Comparison of ENCODE assay signal across 22 mouse cellular contexts in the genomic region with DNA sequence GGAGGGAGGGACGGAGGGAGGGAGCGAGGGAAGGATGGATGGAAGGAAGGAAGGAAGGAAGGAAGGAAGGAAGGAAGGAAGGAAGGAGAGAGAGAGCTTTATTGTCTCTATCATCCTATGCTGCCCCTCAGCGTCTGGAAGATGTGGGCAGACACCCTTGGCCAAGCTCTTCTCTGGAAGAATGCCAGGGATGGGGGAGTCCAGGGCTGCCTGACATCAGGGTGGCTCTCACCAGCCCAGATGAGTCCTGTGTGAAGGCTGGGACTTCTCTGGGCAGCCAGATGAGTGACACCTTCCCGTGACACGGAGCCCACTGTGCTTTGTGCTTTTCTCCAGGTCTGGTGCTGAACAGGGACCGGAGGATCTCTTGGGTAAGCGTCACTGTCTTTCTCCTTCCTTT. TPM values are rescaled to one million over a fixed set of nuclear protein-coding genes. Genes with fewer than 3 reads are reported as not detected.
DNase-seq lines count a peak whose midpoint lies in the region; ATAC-seq and TF ChIP-seq lines count a peak whose summit lies in the region.
"Had no signal": no experiment of that assay in that cellular context is flagged by ENCODE, and none has a peak within 500 bp of the region (broad histone marks: within the 10 kb centered on the region; RNA-seq: fewer than 3 reads in every experiment).

No protein-coding gene starts in this region.

- H3K27ac ChIP-seq in heart, postnatal 0 days (ENCODE audit: low read depth) = no peak overlapping the region
- H3K27ac ChIP-seq in ES-E14 (ENCODE audit: insufficient read depth, low read depth, low read length, poor library complexity, severe bottlenecking) = peak overlapping the region; percentile 35; the same call in 1 of the 2 replicates
- H3K27ac ChIP-seq: embryonic facial prominence, embryonic 13.5 days; embryonic facial prominence, embryonic 15.5 days; forebrain, embryonic 10.5 days; forebrain, embryonic 12.5 days had no signal

- H3K9ac ChIP-seq in heart, postnatal 0 days (replicated peaks; ENCODE audit: low read depth, low read length) = no peak overlapping the region
- no peak overlapping the region for H3K9ac ChIP-seq in ES-E14 (ENCODE audit: insufficient read depth, low read depth, low read length, poor library complexity, severe bottlenecking)
- H3K9ac ChIP-seq: embryonic facial prominence, embryonic 13.5 days; embryonic facial prominence, embryonic 15.5 days; forebrain, embryonic 12.5 days had no signal

- intact Hi-C loops in heart, postnatal 14 days (cut with DNase I) = loop anchor here (5.0 kb wide), 2 partner anchors 75 to 305 kb away; no protein-coding TSS in a partner anchor

- no peaks in the 10 kb centered on the region for H3K27me3 ChIP-seq in heart, postnatal 0 days (ENCODE audit: control insufficient read depth, insufficient read depth, low read length)
- H3K27me3 ChIP-seq: embryonic facial prominence, embryonic 13.5 days; embryonic facial prominence, embryonic 15.5 days; forebrain, embryonic 12.5 days had no signal

- H3K4me1 ChIP-seq in heart, postnatal 0 days (ENCODE audit: control insufficient read depth, insufficient read depth) = peaks cover 7% of the 10 kb centered on the region; the same call in 1 of the 2 replicates
- H3K4me1 ChIP-seq in ES-E14 (ENCODE audit: control insufficient read depth in 2 of 2, insufficient read depth in 2 of 2, low read length in 2 of 2, poor library complexity in 1 of 2) = peaks cover 0 to 3% of the 10 kb centered on the region in 2 experiments; a peak in 1 of 4 replicates

- ATAC-seq in heart, postnatal 0 days (ENCODE audit: insufficient read depth, low read depth) = no peak
- ATAC-seq: forebrain, embryonic 14.5 days; forebrain, embryonic 16.5 days had no signal

- no peak for TF ChIP-seq EP300 in heart, postnatal 0 days (IDR thresholded peaks at IDR 0.05; ENCODE audit: low read depth)

- no peaks in the 10 kb centered on the region for H3K9me3 ChIP-seq in heart, postnatal 0 days (replicated peaks; ENCODE audit: control insufficient read depth, low read length)
- H3K9me3 ChIP-seq in ES-E14 (ENCODE audit: control insufficient read depth, insufficient read depth, low read depth, low read length) = peaks cover 5% of the 10 kb centered on the region
- H3K9me3 ChIP-seq: embryonic facial prominence, embryonic 13.5 days; embryonic facial prominence, embryonic 15.5 days; forebrain, embryonic 10.5 days; forebrain, embryonic 12.5 days; G1E had no signal

- in situ Hi-C loops in ES-E14 (cut with MboI; ENCODE audit: low sequenced_read_pairs in 2 of 2, unreplicated experiment in 2 of 2) = no loop called here

- peaks cover 27% of the 10 kb centered on the region for H3K36me3 ChIP-seq in heart, postnatal 0 days (replicated peaks; ENCODE audit: control insufficient read depth, insufficient read depth, low read length)
- H3K36me3 ChIP-seq in ES-E14 (ENCODE audit: control insufficient read depth, insufficient read depth, low read length, poor library complexity, severe bottlenecking) = peaks cover 12% of the 10 kb centered on the region

- no peak overlapping the region for H3K4me2 ChIP-seq in heart, postnatal 0 days (ENCODE audit: low read depth, low read length)
- H3K4me2 ChIP-seq: embryonic facial prominence, embryonic 13.5 days; embryonic facial prominence, embryonic 15.5 days; forebrain, embryonic 12.5 days had no signal

- H3K4me3 ChIP-seq in heart, postnatal 0 days (ENCODE audit: low read depth, low read length) = no peak overlapping the region
- no peak overlapping the region for H3K4me3 ChIP-seq in ES-E14 (ENCODE audit: insufficient read depth in 1 of 2, low read depth in 1 of 2, low read length in 2 of 2, poor library complexity in 1 of 2, severe bottlenecking in 1 of 2)
- H3K4me3 ChIP-seq: embryonic facial prominence, embryonic 13.5 days; embryonic facial prominence, embryonic 15.5 days; erythroblast, embryonic 14.5 days; forebrain, embryonic 10.5 days; forebrain, embryonic 12.5 days had no signal

- 74% methylated on average over 7 of the region's 7 CpGs for WGBS in heart, postnatal 0 days

- peak; percentile 20 for DNase-seq in heart, postnatal 0 days (ENCODE audit: low spot score)
- no peak for DNase-seq in heart, postnatal 14 days
- no peak for DNase-seq in ES-E14 (ENCODE audit: low read depth, low spot score)
- peak; percentile 57 for DNase-seq in MN1 (ENCODE audit: low spot score)
- no peak for DNase-seq in gastrocnemius, postnatal 4 days (ENCODE audit: low spot score in 2 of 2)
- DNase-seq: adrenal gland, postnatal 10 days; adrenal gland, postnatal 25 days; cerebellum, adult 11 months; cerebellum, adult 18-20 months; cerebellum, adult 8-10 months; cerebellum, adult 9-11 months; cerebellum, postnatal 14 days; cerebellum, postnatal 36 days; embryo, embryonic 11 days had no signal

- no peak for TF ChIP-seq CTCF in heart, postnatal 0 days (IDR thresholded peaks at IDR 0.05; ENCODE audit: low read depth)

TF ChIP-seq in ES-E14, 5 proteins besides CTCF, POLR2A, EP300 and RAD21:
- no peak for TF ChIP-seq ZC3H11A (IDR thresholded peaks at IDR 0.05; ENCODE audit: borderline replicate concordance, low read depth, low read length)
- TF ChIP-seq ZNF384 (IDR thresholded peaks at IDR 0.05; ENCODE audit: low read depth, low read length) = no peak
- no peak for TF ChIP-seq CHD2 (IDR thresholded peaks at IDR 0.05; ENCODE audit: low read depth, low read length)
- TF ChIP-seq HCFC1 (IDR thresholded peaks at IDR 0.05; ENCODE audit: borderline replicate concordance, insufficient read depth, low read length) = no peak
- TF ChIP-seq MAFK (IDR thresholded peaks at IDR 0.05; ENCODE audit: insufficient read depth, low read depth, low read length) = no peak

RNA-seq across cellular contexts. Expression of a gene that starts 10.7 kb away (rescaled TPM):
- 116 and 121 TPM in 2 replicates for total RNA-seq in heart, postnatal 0 days (2014; rRNA removed; ENCODE audit: low replicate concordance)
- polyA plus RNA-seq in heart, postnatal 0 days (2015; fragmentation: Nextera tagmentation; extraction: Ambion mirVana) = 24.6 and 26.2 TPM in 2 replicates
- total RNA-seq in heart, postnatal 14 days (2021) = 10 to 100 TPM; 38.6 to 44.8 TPM
- 103 and 114 TPM in 2 replicates for total RNA-seq in ES-E14 (2012; rRNA removed)
- 10 to 100 TPM; 50.3 to 53.5 TPM for total RNA-seq in gastrocnemius, postnatal 4 days (2021)

RNA-seq across cellular contexts. Expression of a gene that starts 22.6 kb away (rescaled TPM):
- total RNA-seq in heart, postnatal 0 days (2014; rRNA removed; ENCODE audit: low replicate concordance) = 80.4 and 110 TPM in 2 replicates
- 81.6 and 84.0 TPM in 2 replicates for polyA plus RNA-seq in heart, postnatal 0 days (2015; fragmentation: Nextera tagmentation; extraction: Ambion mirVana)
- 10 to 100 TPM; 48.1 to 49.4 TPM for total RNA-seq in heart, postnatal 14 days (2021)
- 16.3 and 16.4 TPM in 2 replicates for total RNA-seq in ES-E14 (2012; rRNA removed)
- total RNA-seq in gastrocnemius, postnatal 4 days (2021) = 10 to 100 TPM; 33.4 to 41.0 TPM

RNA-seq across cellular contexts. Expression of a gene that starts 37.3 kb away (rescaled TPM):
- 60.4 and 63.6 TPM in 2 replicates for total RNA-seq in heart, postnatal 0 days (2014; rRNA removed; ENCODE audit: low replicate concordance)
- polyA plus RNA-seq in heart, postnatal 0 days (2015; fragmentation: Nextera tagmentation; extraction: Ambion mirVana) = 36.4 and 38.3 TPM in 2 replicates
- total RNA-seq in heart, postnatal 14 days (2021) = 10 to 100 TPM; 34.4 to 41.1 TPM
- total RNA-seq in ES-E14 (2012; rRNA removed) = 104 and 165 TPM in 2 replicates
- 10 to 100 TPM; 62.8 to 67.3 TPM for total RNA-seq in gastrocnemius, postnatal 4 days (2021)

Comparison
In these comparisons a context has a peak if more than half of its experiments do, and no peak if none do; other contexts are left out.
1. DNase-seq: peak in heart, postnatal 0 days (single experiment) and MN1 (single experiment); none in heart, postnatal 14 days (0 of 2), ES-E14 (single experiment) and gastrocnemius, postnatal 4 days (0 of 2).